Mouse (Mus musculus) heart, postnatal 25 days (tissue): ENCODE results near the gene Spns2. TPM values are rescaled to one million over a fixed set of nuclear protein-coding genes. Genes with fewer than 3 reads are reported as not detected.

Source experiments
- DNase-seq: peaks from one replicate; pipeline ENCODE4 v3.0.0; 2022; ENCODE audit warnings: low spot score
- intact Hi-C: fragments of 180-260 bp; cut with DNase I; formaldehyde crosslinking; loops from one replicate; pipeline ENCODE4 v1.15.1; 2025
- total RNA-seq, 2 experiments: library from RNA; stranded (reverse); gene quantifications; 2 replicates each; pipeline ENCODE4 v1.2.3; 2021

Gene Spns2
- total RNA-seq, 2 experiments from 2014 or later, result 9.2 to 12.9 TPM

DNA sequence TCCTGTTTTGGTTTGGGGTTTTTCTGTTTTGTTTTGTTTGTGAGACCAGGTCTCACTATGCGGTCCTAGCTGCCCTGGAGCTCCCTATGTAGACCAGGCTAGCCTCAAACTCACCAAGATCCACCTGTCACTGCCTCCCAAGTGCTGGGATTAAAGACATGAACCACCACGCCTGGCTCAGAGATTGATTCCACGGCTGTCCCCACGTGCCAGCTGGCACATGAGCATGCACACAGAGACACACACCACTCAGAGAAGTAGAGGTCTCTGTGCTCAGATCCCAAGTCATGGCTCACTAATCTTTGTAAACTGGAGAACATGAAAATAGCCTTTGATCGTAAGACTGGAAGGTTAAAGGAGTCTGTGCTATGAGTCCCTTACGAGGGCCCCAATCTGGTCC lies 70.7 kb downstream of the Spns2 start:
- intact Hi-C loops, result no loop called here
- DNase-seq, result no peak

DNA sequence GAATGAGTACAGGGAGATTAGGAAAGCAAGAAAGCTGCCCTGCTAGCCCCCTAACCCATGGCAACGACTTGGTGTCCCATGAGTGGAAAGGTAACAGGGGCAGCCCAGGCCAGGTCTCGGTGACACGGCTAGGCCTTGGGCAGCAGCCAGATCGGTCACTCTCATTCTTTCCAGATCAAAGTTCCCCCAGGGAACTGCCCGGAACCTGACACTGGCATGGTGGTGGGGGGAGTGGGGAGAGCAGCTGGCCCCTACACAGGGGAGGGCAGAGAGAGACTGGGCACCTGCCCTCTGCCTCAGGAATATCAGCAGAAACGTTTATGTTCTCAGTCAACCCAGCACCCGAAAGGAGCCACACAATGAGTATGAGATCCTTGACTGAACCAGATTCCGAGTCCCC lies 71.5 kb downstream of the Spns2 start:
- DNase-seq, result no peak
- intact Hi-C loops, result no loop called here

DNA sequence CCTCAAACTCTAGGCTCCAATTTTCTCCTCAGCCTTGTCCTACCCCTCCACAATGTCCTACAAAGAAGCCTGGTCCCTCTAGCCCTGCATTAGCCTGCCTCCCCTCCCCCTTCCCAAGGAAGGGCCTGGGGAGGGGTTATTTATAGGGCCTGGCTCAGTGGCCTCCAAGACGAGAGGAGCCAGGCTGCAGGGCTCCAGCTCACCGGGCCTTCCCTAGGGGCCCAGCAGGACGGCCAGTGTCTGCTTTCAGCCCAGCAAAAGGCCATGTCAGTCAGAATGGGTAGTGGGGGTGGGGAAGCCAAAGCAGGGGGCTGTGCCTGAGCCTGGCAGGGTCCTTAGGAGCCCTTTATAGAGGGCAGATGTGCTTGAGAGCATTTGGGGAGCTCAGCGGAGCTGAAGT lies 72.3 kb downstream of the Spns2 start:
- no peak for DNase-seq
- intact Hi-C loops, result no loop called here

GRCm38 (mm10) chr11:72416666-72417065 lies 73.0 kb downstream of the Spns2 start:
- DNase-seq, result peak; percentile 77
- intact Hi-C loops, result no loop called here

DNA sequence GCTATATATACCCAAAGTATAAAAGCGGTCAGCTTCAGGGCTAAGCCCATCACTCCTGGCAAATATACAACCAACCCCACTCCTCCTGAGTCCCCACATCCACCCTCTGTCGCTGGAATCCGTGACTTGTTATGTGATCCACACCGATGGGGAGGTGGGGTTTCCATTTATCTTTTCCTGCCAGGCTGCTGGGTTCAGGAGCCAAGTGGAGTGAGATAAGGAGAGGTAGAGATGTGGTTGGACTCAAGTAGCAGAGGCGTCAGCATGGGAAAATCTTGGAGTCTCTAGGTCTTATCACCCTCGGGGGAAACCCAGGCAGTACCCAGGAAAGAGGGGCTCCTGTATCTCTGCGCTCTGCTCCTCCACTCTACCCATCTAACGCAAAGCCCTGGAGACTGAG lies 74.5 kb downstream of the Spns2 start:
- no peak for DNase-seq
- intact Hi-C loops, result no loop called here

DNA sequence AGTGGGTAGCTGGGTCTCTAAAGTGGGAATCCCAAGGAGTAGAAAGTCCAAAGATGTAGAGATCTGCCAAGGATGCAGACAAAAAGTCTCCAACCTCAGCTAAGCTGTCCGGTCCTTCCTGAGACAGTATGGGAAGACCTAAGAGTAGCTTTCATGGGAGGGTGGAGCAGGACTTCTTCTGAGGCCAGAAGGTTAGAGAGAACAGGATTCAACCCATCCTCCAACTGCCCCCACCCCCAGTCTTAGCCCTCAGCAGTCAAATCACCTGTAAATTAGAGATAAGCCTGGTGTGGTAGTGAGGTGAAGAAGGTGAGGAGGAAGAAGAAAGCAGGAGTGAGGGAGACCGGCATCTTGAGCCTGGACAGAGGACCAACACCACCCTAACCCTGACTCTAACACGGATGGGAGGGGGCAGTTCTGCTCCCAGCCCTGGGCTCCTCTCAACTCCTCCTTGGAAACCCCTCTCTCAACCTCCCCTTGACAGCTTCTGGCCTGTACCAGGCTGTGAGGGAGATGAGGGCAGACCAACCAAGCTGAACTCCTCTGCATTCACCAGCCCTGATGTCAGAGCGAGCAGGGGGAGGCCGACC lies 76.0 kb downstream of the Spns2 start:
- no peak for DNase-seq
- intact Hi-C loops, result no loop called here

- DNase-seq, result peak; percentile 79
- intact Hi-C loops, result no loop called here
Observed at GRCm38 (mm10) chr11:72413016-72413415, 76.7 kb downstream of the Spns2 start.

GRCm38 (mm10) chr11:72411945-72412344 lies 77.8 kb downstream of the Spns2 start:
- intact Hi-C loops, result loop anchor here (1.0 to 2.0 kb wide), 3 partner anchors 13 to 16 kb away; no protein-coding TSS in a partner anchor

GRCm38 (mm10) chr11:72411093-72411921 lies 78.4 kb downstream of the Spns2 start, which contains the start of gene Smtnl2:
Gene Smtnl2 (minus strand): TSS chr11:72411713.
- DNase-seq, result peak; percentile 91
- intact Hi-C loops, result loop anchor here (1.0 to 2.0 kb wide), 3 partner anchors 13 to 17 kb away; no protein-coding TSS in a partner anchor

More at GRCm38 (mm10) chr11:72411945-72412344, 77.8 kb downstream of the Spns2 start:
- no peak for DNase-seq

GRCm38 (mm10) chr11:72410521-72411092 lies 79.1 kb downstream of the Spns2 start:
- no peak for DNase-seq
- intact Hi-C loops, result loop anchor here (1.0 to 2.0 kb wide), 3 partner anchors 14 to 18 kb away; no protein-coding TSS in a partner anchor

DNA sequence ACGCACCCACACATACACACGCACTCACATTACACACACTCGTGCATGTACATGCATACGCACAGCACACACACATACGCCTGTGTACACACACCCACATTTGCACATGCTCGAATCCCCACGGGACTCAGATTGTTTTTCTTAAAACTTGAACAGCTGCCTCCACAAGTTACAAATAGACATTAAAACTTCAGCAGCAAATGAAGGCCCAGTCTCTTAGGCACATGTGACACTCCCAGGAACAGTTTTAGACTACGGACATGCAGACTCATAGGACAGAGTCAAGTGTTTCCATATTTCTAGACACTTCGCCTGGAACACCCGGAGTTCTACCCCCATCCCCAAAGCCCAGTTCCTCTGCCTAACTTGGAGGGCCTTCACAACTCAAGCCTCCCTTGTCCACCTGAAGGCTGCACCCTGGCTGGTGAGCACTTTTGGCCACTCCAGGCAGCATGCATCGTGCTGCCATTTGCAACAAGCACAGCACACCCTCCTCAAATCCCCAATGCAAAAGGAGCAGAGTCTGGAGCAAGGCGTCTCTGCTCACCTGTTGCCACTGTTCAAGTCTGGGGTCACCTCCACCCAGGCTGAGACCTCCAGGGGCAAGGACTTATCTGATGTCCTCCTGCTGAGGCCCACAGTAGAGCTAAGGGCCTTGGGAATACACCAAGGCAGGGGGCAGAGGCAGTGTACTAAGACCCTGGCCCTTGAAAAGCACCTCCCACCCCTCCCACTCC lies 79.9 kb downstream of the Spns2 start:
- DNase-seq, result no peak
- intact Hi-C loops, result loop anchor here (2.0 kb wide), 2 partner anchors 13 to 15 kb away; no protein-coding TSS in a partner anchor

GRCm38 (mm10) chr11:72408451-72409170 lies 81.1 kb downstream of the Spns2 start:
- intact Hi-C loops, result no loop called here
- no peak for DNase-seq

DNA sequence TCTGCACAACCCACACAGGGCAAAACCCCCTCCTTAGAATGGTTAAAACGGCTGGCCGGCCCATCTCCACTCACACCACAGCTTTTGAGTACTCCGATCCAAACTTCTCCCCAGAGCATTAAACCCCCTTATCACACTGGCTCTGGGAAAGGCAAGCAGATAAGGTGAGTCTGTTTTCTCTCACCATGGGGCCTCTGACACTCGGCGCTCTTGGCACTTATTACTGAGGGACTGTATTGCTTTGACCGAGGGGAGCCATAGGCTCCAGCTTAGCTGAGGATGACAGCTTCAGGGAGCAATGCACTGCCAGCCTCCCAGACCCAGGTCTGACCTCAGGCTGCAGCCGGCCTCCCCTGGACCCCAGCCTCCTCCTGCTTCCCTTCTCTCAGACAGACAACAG lies 82.1 kb downstream of the Spns2 start:
- DNase-seq, result peak; percentile 40

GRCm38 (mm10) chr11:72407081-72407480 lies 82.6 kb downstream of the Spns2 start:
- no peak for DNase-seq
- intact Hi-C loops, result no loop called here

More for the DNA sequence above, 82.1 kb downstream of the Spns2 start:
- intact Hi-C loops, result no loop called here

GRCm38 (mm10) chr11:72406079-72406675 lies 83.5 kb downstream of the Spns2 start:
- DNase-seq, result no peak
- intact Hi-C loops, result no loop called here

DNA sequence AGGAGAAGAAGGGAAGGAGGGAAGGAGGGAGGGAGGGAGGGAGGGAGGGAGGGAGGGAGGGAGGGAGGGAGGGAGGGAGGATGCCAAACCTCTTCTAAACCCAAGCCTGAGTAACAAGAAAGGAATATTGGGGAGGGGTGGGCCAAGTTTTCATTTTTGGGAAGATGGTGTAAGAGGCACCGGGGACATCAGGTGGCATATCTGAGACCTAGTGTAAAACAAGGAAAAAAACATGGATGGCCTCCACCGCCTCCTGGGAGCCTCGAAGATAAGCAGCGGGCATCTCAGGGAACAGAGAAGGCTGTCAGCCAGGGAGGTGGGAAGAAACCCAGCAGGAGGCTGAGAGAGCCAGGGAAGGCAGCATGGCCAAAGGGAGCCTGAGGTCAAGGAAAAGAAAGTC lies 84.2 kb downstream of the Spns2 start:
- intact Hi-C loops, result no loop called here
- DNase-seq, result no peak

- intact Hi-C loops, result no loop called here
- DNase-seq, result no peak
Observed at GRCm38 (mm10) chr11:72402969-72403368, 86.7 kb downstream of the Spns2 start.

GRCm38 (mm10) chr11:72402017-72402416 lies 87.7 kb downstream of the Spns2 start:
- DNase-seq, result no peak
- intact Hi-C loops, result no loop called here
